Mouse (Mus musculus) adrenal gland, postnatal 36 days (tissue): Measurements from ENCODE around the gene Rgs14. TPM values are rescaled to one million over a fixed set of nuclear protein-coding genes. Genes with fewer than 3 reads are reported as not detected.

Experiments used
- total RNA-seq, 2 experiments: library from RNA; stranded (reverse); gene quantifications; 2 replicates each; pipeline ENCODE4 v1.2.3; 2021

The Rgs14 gene
- total RNA-seq, 2 experiments from 2014 or later: 0.49 to 0.86 TPM

Other genes starting within 250 kb of the Rgs14 start
- gene Gm17617, start 236.2 kb upstream of the Rgs14 start, total RNA-seq: not detected
- gene Fgfr4, start 217.1 kb upstream of the Rgs14 start, total RNA-seq: 10 to 100 TPM; 35.9 to 61.1 TPM
- 100 to 1,000 TPM; 103 to 115 TPM for gene Nsd1, start 159.9 kb upstream of the Rgs14 start, total RNA-seq
- 100 to 1,000 TPM; 149 to 154 TPM for gene Prelid1, start 49.2 kb upstream of the Rgs14 start, total RNA-seq
- gene Rab24, start 47.8 kb upstream of the Rgs14 start, total RNA-seq: 10 to 100 TPM; 56.9 to 63.8 TPM
- 1 to 10 TPM; 2.9 to 3.0 TPM for gene Mxd3, start 39.9 kb upstream of the Rgs14 start, total RNA-seq
- 100 to 1,000 TPM; 114 to 118 TPM for gene Lman2, start 6.9 kb upstream of the Rgs14 start, total RNA-seq
- gene Slc34a1, start 28.5 kb downstream of the Rgs14 start, total RNA-seq: not detected
- not detected for gene Pfn3, start 45.5 kb downstream of the Rgs14 start, total RNA-seq
- gene F12, start 57.1 kb downstream of the Rgs14 start, total RNA-seq: under 1 TPM in 1 of 2 experiments, not detected in 1; 0.30 TPM
- 10 to 100 TPM; 34.5 to 49.4 TPM for gene Grk6, start 75.3 kb downstream of the Rgs14 start, total RNA-seq
- 1 to 10 TPM; 1.9 to 3.3 TPM for gene Prr7, start 94.5 kb downstream of the Rgs14 start, total RNA-seq
- gene Dbn1, start 118.4 kb downstream of the Rgs14 start, total RNA-seq: 10 to 100 TPM; 16.0 to 18.0 TPM
- 10 to 100 TPM; 15.2 to 23.9 TPM for gene Pdlim7, start 143.9 kb downstream of the Rgs14 start, total RNA-seq
- 1 to 10 TPM; 2.3 to 4.6 TPM for gene Dok3, start 159.6 kb downstream of the Rgs14 start, total RNA-seq
- 10 to 100 TPM; 47.3 to 51.7 TPM for gene Ddx41, start 166.9 kb downstream of the Rgs14 start, total RNA-seq
- gene Fam193b, start 201.4 kb downstream of the Rgs14 start, total RNA-seq: 10 to 100 TPM; 32.3 to 40.4 TPM
- gene Tmed9, start 204.0 kb downstream of the Rgs14 start, total RNA-seq: 100 to 1,000 TPM; 196 to 197 TPM
- gene B4galt7, start 230.2 kb downstream of the Rgs14 start, total RNA-seq: 10 to 100 TPM; 13.4 to 16.6 TPM